Mouse (Mus musculus): Measurements from ENCODE around the gene Adap1. TPM values are rescaled to one million over a fixed set of nuclear protein-coding genes. Genes with fewer than 3 reads are reported as not detected.

Adap1 gene
- polyA plus RNA-seq, 1 experiment from 2014 or later = 4.5 TPM

GRCm38 (mm10) chr5:139290467-139291259, 34.8 kb downstream of the Adap1 start:
- no peaks in the 10 kb centered on the region for H3K27me3 ChIP-seq
- H3K4me3 ChIP-seq = no peak overlapping the region
- H3K4me1 ChIP-seq = no peaks in the 10 kb centered on the region
- ATAC-seq (ENCODE audit: low FRiP score, low read depth) = no peak
- no peak overlapping the region for H3K4me2 ChIP-seq (replicated peaks)
- no peaks in the 10 kb centered on the region for H3K36me3 ChIP-seq
- WGBS = 87% methylated on average over 12 of the region's 12 CpGs
- no peak overlapping the region for H3K9ac ChIP-seq (replicated peaks)
- H3K9me3 ChIP-seq = no peaks in the 10 kb centered on the region; the same call in 1 of the 2 replicates
- H3K27ac ChIP-seq (replicated peaks) = no peak overlapping the region

- no peaks in the 10 kb centered on the region for H3K9me3 ChIP-seq
- H3K4me2 ChIP-seq (replicated peaks) = no peak overlapping the region
- no peak overlapping the region for H3K27ac ChIP-seq (replicated peaks)
- H3K9ac ChIP-seq (replicated peaks) = no peak overlapping the region
- ATAC-seq (ENCODE audit: low FRiP score, low read depth) = no peak
- H3K4me1 ChIP-seq = no peaks in the 10 kb centered on the region
- H3K36me3 ChIP-seq = no peaks in the 10 kb centered on the region
- 86% methylated on average over 4 of the region's 4 CpGs for WGBS
- H3K4me3 ChIP-seq = no peak overlapping the region
- no peaks in the 10 kb centered on the region for H3K27me3 ChIP-seq
These were observed 36.8 kb downstream of the Adap1 start for GRCm38 (mm10) chr5:139288591-139288990.

DNA sequence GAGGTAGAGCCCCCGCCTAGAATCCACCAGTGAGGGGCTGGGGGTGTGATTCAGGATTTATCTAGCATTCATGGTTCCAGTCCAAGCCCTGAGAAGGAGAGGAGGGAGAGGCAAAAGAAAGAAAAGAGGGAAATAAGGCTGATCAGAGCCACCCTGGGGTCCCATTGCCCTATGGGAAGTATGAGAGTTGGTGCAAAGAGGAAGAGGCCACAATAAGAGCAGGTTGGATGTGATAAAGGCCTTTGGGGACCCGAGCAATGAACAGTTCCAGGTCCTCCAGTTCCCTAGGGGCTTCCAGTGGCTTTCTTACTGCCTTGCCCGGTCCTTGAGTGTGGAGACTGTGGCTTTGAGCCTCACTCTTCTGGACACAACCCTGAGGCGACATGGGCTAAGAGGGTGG, 37.6 kb downstream of the Adap1 start:
- Histone ChIP-seq H3K36me3 (no peaks in the 10 kb centered on the region), H3K27ac (replicated peaks) (no peak overlapping the region), H3K9ac (replicated peaks) (no peak overlapping the region), H3K4me3 (no peak overlapping the region), H3K4me2 (replicated peaks) (no peak overlapping the region), H3K9me3 (no peaks in the 10 kb centered on the region), H3K27me3 (no peaks in the 10 kb centered on the region), H3K4me1 (no peaks in the 10 kb centered on the region)
- ATAC-seq (ENCODE audit: low FRiP score, low read depth) = no peak
- WGBS = 90% methylated on average over 4 of the region's 4 CpGs

DNA sequence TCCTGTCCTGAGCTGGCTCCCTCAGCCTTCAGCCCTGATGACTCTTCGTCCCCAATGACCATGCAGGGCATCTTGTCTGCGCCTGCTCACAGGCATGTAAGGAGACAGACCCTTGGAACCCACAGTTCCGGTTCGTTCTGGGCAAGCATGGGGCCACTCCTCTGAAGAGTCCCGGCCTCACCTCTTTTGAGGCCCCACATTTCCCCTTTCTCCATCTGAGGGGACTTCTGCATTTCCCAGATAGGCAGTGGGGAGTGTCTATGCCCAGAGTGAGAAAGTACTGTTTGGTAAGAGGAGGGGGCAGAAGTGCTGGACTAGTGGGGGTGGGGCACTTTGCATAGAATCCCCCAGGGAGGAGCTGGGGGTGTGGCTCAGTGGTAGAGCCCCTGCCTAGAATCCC, 38.3 kb downstream of the Adap1 start:
- Histone ChIP-seq H3K4me1 (no peaks in the 10 kb centered on the region), H3K27ac (replicated peaks) (no peak overlapping the region), H3K4me2 (replicated peaks) (no peak overlapping the region), H3K9me3 (no peaks in the 10 kb centered on the region), H3K36me3 (no peaks in the 10 kb centered on the region), H3K4me3 (no peak overlapping the region), H3K9ac (replicated peaks) (no peak overlapping the region), H3K27me3 (0 out of 2 replicates have a peak, but pooled peaks cover 3% of the 10 kb centered on the region)
- no peak for ATAC-seq (ENCODE audit: low FRiP score, low read depth)
- 87% methylated on average over 5 of the region's 5 CpGs for WGBS

- H3K4me2 ChIP-seq (replicated peaks) = no peak overlapping the region
- no peak overlapping the region for H3K27ac ChIP-seq (replicated peaks)
- no peak overlapping the region for H3K4me3 ChIP-seq
- no peaks in the 10 kb centered on the region for H3K4me1 ChIP-seq
- WGBS = 72% methylated on average over 14 of the region's 14 CpGs
- H3K9ac ChIP-seq (replicated peaks) = no peak overlapping the region
- H3K9me3 ChIP-seq = no peaks in the 10 kb centered on the region
- no peak for ATAC-seq (ENCODE audit: low FRiP score, low read depth)
- H3K27me3 ChIP-seq = peaks cover 3% of the 10 kb centered on the region; the same call in 1 of the 2 replicates
- H3K36me3 ChIP-seq = no peaks in the 10 kb centered on the region
These were observed 39.1 kb downstream of the Adap1 start for GRCm38 (mm10) chr5:139286142-139286941.

DNA sequence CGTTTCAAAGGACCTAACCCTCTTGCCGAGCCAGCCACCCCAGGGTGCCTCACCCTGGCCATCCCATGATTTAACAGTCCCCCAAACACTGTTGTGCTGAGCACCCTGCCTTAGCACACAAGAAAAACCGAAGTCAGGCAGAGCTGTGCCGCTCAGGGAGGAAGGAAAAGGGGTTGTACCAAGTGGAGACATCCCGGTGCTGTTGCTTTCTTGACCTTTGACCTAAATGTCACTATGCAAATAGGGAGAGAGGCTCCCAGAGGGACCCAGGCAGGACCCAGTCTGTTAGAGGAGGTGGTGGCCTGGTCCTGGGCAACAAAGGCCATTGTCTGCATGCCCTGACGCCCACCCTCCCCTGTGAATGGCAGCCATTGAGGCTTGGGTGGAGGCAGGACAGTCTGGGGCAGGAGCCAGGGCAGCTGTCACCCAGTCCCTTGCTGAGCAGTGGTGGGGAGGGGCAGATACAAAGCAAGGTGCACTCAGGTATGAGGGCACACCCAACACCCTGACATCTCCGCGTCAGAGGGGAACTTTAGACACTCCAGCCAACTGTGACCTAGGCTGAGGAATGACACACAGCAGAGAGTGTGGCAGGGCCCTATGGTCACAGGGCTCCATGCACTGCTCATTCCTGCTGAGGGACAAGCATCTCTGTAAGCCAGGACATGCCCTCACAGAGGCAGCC, 39.9 kb downstream of the Adap1 start:
- peaks cover 3% of the 10 kb centered on the region; the same call in 1 of the 2 replicates for H3K27me3 ChIP-seq
- no peak overlapping the region for H3K27ac ChIP-seq (replicated peaks)
- ATAC-seq (ENCODE audit: low FRiP score, low read depth) = no peak
- H3K9ac ChIP-seq (replicated peaks) = no peak overlapping the region
- no peaks in the 10 kb centered on the region for H3K9me3 ChIP-seq
- WGBS = 52% methylated on average over 8 of the region's 8 CpGs
- no peak overlapping the region for H3K4me3 ChIP-seq
- no peaks in the 10 kb centered on the region for H3K36me3 ChIP-seq
- H3K4me1 ChIP-seq = no peaks in the 10 kb centered on the region
- no peak overlapping the region for H3K4me2 ChIP-seq (replicated peaks)

GRCm38 (mm10) chr5:139283460-139284180, 41.8 kb downstream of the Adap1 start:
- H3K4me2 ChIP-seq (replicated peaks) = no peak overlapping the region
- no peak overlapping the region for H3K9ac ChIP-seq (replicated peaks)
- H3K4me1 ChIP-seq = no peaks in the 10 kb centered on the region
- WGBS = 95% methylated on average over 14 of the region's 14 CpGs
- no peak for ATAC-seq (ENCODE audit: low FRiP score, low read depth)
- no peak overlapping the region for H3K4me3 ChIP-seq
- H3K27ac ChIP-seq (replicated peaks) = no peak overlapping the region
- H3K27me3 ChIP-seq = peaks cover 3% of the 10 kb centered on the region; the same call in 1 of the 2 replicates
- H3K9me3 ChIP-seq = no peaks in the 10 kb centered on the region
- H3K36me3 ChIP-seq = no peaks in the 10 kb centered on the region

GRCm38 (mm10) chr5:139282191-139282590, 43.2 kb downstream of the Adap1 start:
- Histone ChIP-seq H3K36me3 (no peaks in the 10 kb centered on the region), H3K9me3 (no peaks in the 10 kb centered on the region), H3K4me3 (no peak overlapping the region), H3K27me3 (peaks cover 3% of the 10 kb centered on the region; the same call in 1 of the 2 replicates), H3K27ac (replicated peaks) (no peak overlapping the region), H3K4me1 (no peaks in the 10 kb centered on the region), H3K9ac (replicated peaks) (no peak overlapping the region), H3K4me2 (replicated peaks) (no peak overlapping the region)
- no peak; the same call in 1 of the 2 replicates for ATAC-seq (ENCODE audit: low FRiP score, low read depth)
- WGBS = 6% methylated on average over 15 of the region's 15 CpGs

DNA sequence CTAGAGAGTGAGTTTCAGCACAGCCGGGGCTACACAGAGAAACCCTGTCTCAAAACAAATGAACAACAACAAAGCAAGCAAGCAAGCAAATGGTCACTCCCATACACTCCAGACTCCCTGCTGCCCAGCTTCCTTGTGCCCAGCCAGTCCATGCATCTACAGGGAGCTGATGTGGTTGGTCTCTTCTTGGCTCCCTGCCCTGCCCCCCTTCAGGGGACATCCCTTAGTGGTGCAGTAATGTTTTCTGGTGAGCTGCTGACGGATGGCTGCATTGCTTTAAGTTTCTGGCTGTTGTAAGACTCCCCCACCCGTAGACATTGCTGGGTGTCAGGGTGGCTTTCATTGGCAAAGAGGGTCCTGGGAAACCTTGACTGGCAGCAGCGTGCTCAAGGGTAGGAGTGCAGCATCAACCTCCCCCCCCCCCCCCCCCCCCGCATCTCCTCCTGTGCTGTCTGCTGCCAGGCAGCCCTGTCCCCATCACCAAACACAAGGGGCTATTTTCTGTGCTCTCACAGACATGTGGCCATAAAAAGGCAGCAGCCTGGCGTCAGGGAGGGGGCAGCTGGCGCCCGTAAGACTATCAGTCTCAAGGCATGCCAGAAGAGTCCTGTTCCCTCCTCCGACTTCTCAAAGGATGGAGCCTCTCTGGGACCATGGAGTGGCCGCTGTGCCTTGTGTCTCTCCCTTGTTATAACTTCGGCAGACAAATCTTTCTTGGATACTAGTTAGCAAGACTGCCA, 43.9 kb downstream of the Adap1 start:
- peaks cover 3% of the 10 kb centered on the region; the same call in 1 of the 2 replicates for H3K27me3 ChIP-seq
- no peak overlapping the region for H3K9ac ChIP-seq (replicated peaks)
- H3K27ac ChIP-seq (replicated peaks) = no peak overlapping the region
- H3K4me1 ChIP-seq = no peaks in the 10 kb centered on the region
- H3K36me3 ChIP-seq = no peaks in the 10 kb centered on the region
- no peak overlapping the region for H3K4me2 ChIP-seq (replicated peaks)
- H3K4me3 ChIP-seq = no peak overlapping the region
- 66% methylated on average over 10 of the region's 11 CpGs for WGBS
- ATAC-seq (ENCODE audit: low FRiP score, low read depth) = no peak
- no peaks in the 10 kb centered on the region for H3K9me3 ChIP-seq

GRCm38 (mm10) chr5:139277287-139277686, 48.1 kb downstream of the Adap1 start:
- Histone ChIP-seq H3K27ac (replicated peaks) (no peak overlapping the region), H3K9me3 (no peaks in the 10 kb centered on the region), H3K4me3 (no peak overlapping the region), H3K4me2 (replicated peaks) (no peak overlapping the region), H3K4me1 (no peaks in the 10 kb centered on the region), H3K27me3 (no peaks in the 10 kb centered on the region; the same call in 1 of the 2 replicates), H3K36me3 (no peaks in the 10 kb centered on the region), H3K9ac (replicated peaks) (no peak overlapping the region)
- no peak for ATAC-seq (ENCODE audit: low FRiP score, low read depth)
- 82% methylated on average over 8 of the region's 8 CpGs for WGBS

- no peak overlapping the region for H3K4me3 ChIP-seq
- no peak overlapping the region for H3K27ac ChIP-seq (replicated peaks)
- H3K4me1 ChIP-seq = peaks cover 4% of the 10 kb centered on the region
- H3K9ac ChIP-seq (replicated peaks) = no peak overlapping the region
- H3K27me3 ChIP-seq = no peaks in the 10 kb centered on the region
- WGBS = 44% methylated on average over 8 of the region's 8 CpGs
- H3K36me3 ChIP-seq = peaks cover 22% of the 10 kb centered on the region
- no peaks in the 10 kb centered on the region for H3K9me3 ChIP-seq
- H3K4me2 ChIP-seq (replicated peaks) = no peak overlapping the region
- no peak for ATAC-seq (ENCODE audit: low FRiP score, low read depth)
These were observed 53.3 kb downstream of the Adap1 start for GRCm38 (mm10) chr5:139271994-139272554.

Measured in midbrain, embryonic 12.5 days (tissue).